Mouse (Mus musculus): ENCODE measurements around the gene Nudt8.

- TF ChIP-seq HCFC1 (IDR thresholded peaks at IDR 0.05; ENCODE audit: borderline replicate concordance, insufficient read depth, low read length) (no peak), ZNF384 (IDR thresholded peaks at IDR 0.05; ENCODE audit: low read depth, low read length) (no peak), CHD2 (IDR thresholded peaks at IDR 0.05; ENCODE audit: low read depth, low read length) (no peak), ZC3H11A (IDR thresholded peaks at IDR 0.05; ENCODE audit: borderline replicate concordance, low read depth, low read length) (no peak), MAFK (IDR thresholded peaks at IDR 0.05; ENCODE audit: insufficient read depth, low read depth, low read length) (no peak)
Observed at GRCm38 (mm10) chr19:4013066-4013465, 12.7 kb downstream of the Nudt8 start.
